Mouse (Mus musculus) CH12.LX (cell line): ENCODE data around the gene Prokr1.

Experiments used
- CHD2 ChIP-seq: IDR thresholded peaks from 2 replicates; pipeline ENCODE4 v1.6.1; 2011; ENCODE audit warnings: low read length, improper control_type of control experiment
- CTCF ChIP-seq, 2 experiments: IDR thresholded peaks in 1 of 2; conservative IDR thresholded peaks in 1 of 2; 2 replicates each; pipeline ENCODE4 v1.5.1; 2011 to 2012; ENCODE audit warnings: low read depth in 2 of 2, low read length in 2 of 2, improper control_type of control experiment in 1 of 2, inconsistent platforms in 1 of 2, mild to moderate bottlenecking in 1 of 2, moderate library complexity in 1 of 2
- ELF1 ChIP-seq: IDR thresholded peaks from 2 replicates; pipeline ENCODE4 v1.6.1; 2014; ENCODE audit warnings: low read depth, mild to moderate bottlenecking, inconsistent platforms, low read length, improper control_type of control experiment
- JUND ChIP-seq: conservative IDR thresholded peaks from 2 replicates; pipeline ENCODE4 v1.6.1; 2011; ENCODE audit warnings: low read depth, low read length, improper control_type of control experiment
- MAZ ChIP-seq: IDR thresholded peaks from 2 replicates; pipeline ENCODE4 v1.6.1; 2012; ENCODE audit warnings: low read depth, mild to moderate bottlenecking, inconsistent platforms, low read length, improper control_type of control experiment, moderate library complexity
- NELFE ChIP-seq: IDR thresholded peaks from 2 replicates; pipeline ENCODE4 v1.6.1; 2011; ENCODE audit warnings: low read depth, low read length, improper control_type of control experiment
- POLR2A ChIP-seq: IDR thresholded peaks from 2 replicates; pipeline ENCODE4 v1.6.1; 2011; ENCODE audit warnings: low read depth, mild to moderate bottlenecking, improper control_type of control experiment, low read length
- POLR2AphosphoS2 ChIP-seq: IDR thresholded peaks from 2 replicates; pipeline ENCODE4 v1.6.1; 2011; ENCODE audit warnings: low read depth, low read length, improper control_type of control experiment
- RCOR1 ChIP-seq: conservative IDR thresholded peaks from 2 replicates; pipeline ENCODE4 v1.6.1; 2012; ENCODE audit warnings: low read depth, mild to moderate bottlenecking, inconsistent platforms, low read length, improper control_type of control experiment
- TCF12 ChIP-seq: IDR thresholded peaks from 2 replicates; pipeline ENCODE4 v1.6.1; 2014; ENCODE audit warnings: low read depth, mild to moderate bottlenecking, inconsistent platforms, low read length, improper control_type of control experiment
- ZC3H11A ChIP-seq: IDR thresholded peaks from 2 replicates; pipeline ENCODE4 v1.6.1; 2012; ENCODE audit warnings: low read depth, mild to moderate bottlenecking, inconsistent platforms, low read length, improper control_type of control experiment
- ZMIZ1 ChIP-seq: IDR thresholded peaks from 2 replicates; pipeline ENCODE4 v1.6.1; 2012; ENCODE audit warnings: low read depth, mild to moderate bottlenecking, inconsistent platforms, low read length, improper control_type of control experiment

- TF ChIP-seq JUND, result no peak
- TF ChIP-seq POLR2A, result no peak
- no peak for TF ChIP-seq ELF1
- TF ChIP-seq CTCF (conservative IDR thresholded peaks at IDR 0.05 in 1 of 2, IDR thresholded peaks at IDR 0.05 in 1 of 2; ENCODE audit: low read depth in 2 of 2, low read length in 2 of 2), result no peak
- TF ChIP-seq ZMIZ1, result no peak
- no peak for TF ChIP-seq ZC3H11A
- no peak for TF ChIP-seq RCOR1
- TF ChIP-seq CHD2, result no peak
- TF ChIP-seq TCF12, result no peak
- TF ChIP-seq POLR2AphosphoS2, result no peak
- TF ChIP-seq NELFE, result no peak
- no peak for TF ChIP-seq MAZ
These were observed 12.3 kb downstream of the Prokr1 start for GRCm38 (mm10) chr6:87578247-87578646.
